Mouse (Mus musculus): ENCODE data around the gene Spo11.
A peak's percentile ranks its signal among the peaks of the same experiment; 100 is the strongest.

Spo11 gene

DNA sequence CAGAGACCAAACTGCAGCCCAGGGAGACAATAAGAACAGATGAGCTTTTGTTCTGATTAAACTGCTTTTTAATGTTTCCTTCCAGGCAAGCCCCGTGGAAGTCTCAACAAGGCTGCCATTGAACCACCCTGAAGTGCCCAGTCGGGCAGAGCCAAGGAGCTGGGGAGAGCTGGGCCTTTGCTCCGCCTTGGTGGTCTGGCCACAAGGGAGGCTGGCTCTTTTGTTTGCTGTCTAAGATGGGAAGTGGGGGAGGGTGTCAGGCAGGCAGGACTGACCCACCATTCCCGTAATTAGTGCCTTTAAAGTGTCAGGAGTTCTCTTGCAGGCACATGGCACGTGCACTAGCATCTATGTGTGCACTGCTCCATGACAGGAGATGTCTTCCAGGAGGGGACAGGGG, 18.9 kb upstream of the Spo11 start:
- no peak for DNase-seq (ENCODE audit: low spot score in 2 of 2)

DNA sequence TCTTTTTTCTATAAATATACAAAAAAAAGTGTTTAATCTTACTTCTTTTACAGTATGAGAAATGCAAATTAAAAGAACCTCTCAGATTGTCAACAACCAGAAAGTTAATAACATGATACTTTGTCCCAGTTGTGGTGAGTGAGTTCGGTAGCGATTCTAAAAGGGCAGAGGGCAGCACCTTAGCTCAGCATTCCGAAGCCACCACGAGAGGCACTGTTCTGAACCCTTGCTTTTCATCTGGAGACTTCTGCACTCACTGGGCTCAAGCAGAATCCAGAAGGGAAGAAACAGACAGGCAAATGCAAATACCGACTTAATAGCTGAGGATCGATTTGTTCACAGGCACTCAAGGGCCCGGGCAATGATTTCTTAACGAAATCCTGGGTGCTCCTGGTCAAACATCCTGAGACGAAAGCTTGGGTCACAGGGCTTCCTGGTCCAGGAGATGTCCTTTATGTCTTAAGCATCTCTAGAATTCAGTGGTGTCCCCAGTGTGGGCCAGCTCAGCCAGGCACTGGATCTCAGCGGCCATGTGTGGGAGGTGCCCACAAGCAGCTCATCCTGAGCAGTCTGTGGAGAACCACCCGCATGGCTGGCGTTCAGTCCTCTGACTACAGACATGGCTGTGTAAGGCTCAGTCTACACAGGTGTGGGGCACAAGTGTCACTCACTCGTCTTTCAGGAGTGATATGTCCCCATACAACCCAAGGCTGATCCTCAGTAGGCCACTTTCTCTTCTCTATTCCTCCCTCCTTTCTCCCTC, 18.3 kb upstream of the Spo11 start:
- DNase-seq (ENCODE audit: low spot score in 2 of 2) = no peak

DNA sequence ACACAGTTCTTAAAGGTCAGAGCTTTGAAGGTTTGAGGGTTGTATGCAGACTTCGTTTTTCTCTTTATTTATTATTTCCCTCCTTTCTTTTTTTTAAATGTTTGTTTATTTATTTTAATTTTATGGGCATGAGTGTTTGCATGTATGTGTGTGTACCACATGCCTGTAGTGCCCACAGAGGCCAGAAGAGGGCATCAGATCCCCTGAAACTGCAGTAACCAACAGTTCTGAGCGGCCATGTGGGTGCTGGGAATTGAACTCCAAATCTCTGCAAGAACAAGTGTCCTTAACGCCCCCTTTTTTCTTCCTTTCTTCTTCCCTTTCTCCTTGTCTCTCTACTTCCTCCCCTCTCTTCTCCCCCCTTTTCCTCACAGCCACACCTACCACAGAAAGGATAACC, 17.1 kb upstream of the Spo11 start:
- no peak for DNase-seq (ENCODE audit: low spot score in 2 of 2)

DNA sequence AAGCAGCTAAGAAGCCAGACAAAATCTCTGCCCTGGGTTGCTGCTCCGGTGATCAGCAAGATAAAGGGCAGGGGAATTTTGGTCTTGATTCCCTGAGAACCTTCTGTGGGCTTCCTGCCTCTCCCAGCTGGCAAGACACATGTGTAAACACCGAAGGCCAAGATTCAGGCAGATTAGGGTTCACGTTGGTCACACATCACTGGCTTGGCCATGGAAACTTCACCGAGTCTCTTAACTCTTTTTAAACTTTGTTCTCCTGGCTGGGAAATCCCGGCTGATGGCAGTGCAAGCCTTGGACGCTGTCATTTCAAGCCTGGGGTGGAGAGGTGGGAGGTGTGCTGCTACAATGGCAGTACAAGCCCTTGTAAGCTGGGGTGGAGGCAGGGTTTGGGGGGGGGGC, 16.3 kb upstream of the Spo11 start:
- no peak for DNase-seq (ENCODE audit: low spot score in 2 of 2)

- no peak for DNase-seq (ENCODE audit: low spot score in 2 of 2)
Observed at GRCm38 (mm10) chr2:172965249-172965648, 12.3 kb upstream of the Spo11 start.

- no peak for DNase-seq (ENCODE audit: low spot score in 2 of 2)
Observed at GRCm38 (mm10) chr2:172966480-172966879, 11.0 kb upstream of the Spo11 start.

- DNase-seq (ENCODE audit: low spot score in 2 of 2) = no peak
Observed at GRCm38 (mm10) chr2:172971865-172972264, 5.6 kb upstream of the Spo11 start.

DNA sequence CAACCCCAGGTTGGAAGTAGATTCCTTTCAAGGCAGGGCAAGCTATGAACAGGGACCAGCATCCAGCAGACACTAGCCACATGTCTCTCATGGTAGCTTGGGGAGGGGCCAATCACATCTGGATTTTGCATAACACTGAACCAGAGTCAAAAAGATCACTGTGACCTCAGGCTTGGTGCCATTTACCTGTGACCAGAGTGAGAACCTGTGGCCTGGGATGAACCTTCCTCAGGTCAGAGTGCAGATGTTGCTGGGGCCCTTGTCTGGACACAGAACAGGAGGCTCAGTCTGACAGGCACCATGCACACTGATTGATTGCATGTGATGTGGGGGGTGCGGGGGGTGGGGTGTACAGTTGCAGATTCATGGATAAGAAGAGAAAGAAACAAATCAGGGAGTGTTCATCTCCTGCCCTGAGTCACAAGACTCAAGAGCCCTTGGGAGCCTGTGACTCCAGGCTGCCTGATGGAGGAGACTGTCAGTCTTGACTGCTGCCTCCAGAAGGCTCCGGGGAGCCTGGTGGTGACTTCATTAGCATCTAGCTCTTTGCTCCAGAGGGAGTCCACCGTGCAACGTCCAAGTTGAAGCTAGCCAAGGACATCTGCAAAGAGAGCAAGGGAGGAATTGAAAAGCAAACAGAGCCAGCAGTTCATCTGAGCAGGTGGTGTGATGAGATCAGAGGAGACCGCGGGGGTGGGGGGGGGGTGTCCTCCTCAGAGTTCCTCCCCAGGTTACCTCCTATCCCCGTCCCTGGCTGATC, 3.5 kb upstream of the Spo11 start:
- DNase-seq (ENCODE audit: low spot score in 2 of 2) = no peak

- no peak for DNase-seq (ENCODE audit: low spot score in 2 of 2)
Observed at GRCm38 (mm10) chr2:172974701-172975100, 2.8 kb upstream of the Spo11 start.

- no peak for DNase-seq (ENCODE audit: low spot score in 2 of 2)
Observed at GRCm38 (mm10) chr2:172975159-172975558, 2.3 kb upstream of the Spo11 start.

GRCm38 (mm10) chr2:172976661-172977238, 750 bp upstream of the Spo11 start:
- no peak for DNase-seq (ENCODE audit: low spot score in 2 of 2)

GRCm38 (mm10) chr2:172978131-172978633, 682 bp downstream of the Spo11 start:
- DNase-seq (ENCODE audit: low spot score in 2 of 2) = no peak

- no peak for DNase-seq (ENCODE audit: low spot score in 2 of 2)
Observed at GRCm38 (mm10) chr2:172979666-172980345, 2.3 kb downstream of the Spo11 start.

DNA sequence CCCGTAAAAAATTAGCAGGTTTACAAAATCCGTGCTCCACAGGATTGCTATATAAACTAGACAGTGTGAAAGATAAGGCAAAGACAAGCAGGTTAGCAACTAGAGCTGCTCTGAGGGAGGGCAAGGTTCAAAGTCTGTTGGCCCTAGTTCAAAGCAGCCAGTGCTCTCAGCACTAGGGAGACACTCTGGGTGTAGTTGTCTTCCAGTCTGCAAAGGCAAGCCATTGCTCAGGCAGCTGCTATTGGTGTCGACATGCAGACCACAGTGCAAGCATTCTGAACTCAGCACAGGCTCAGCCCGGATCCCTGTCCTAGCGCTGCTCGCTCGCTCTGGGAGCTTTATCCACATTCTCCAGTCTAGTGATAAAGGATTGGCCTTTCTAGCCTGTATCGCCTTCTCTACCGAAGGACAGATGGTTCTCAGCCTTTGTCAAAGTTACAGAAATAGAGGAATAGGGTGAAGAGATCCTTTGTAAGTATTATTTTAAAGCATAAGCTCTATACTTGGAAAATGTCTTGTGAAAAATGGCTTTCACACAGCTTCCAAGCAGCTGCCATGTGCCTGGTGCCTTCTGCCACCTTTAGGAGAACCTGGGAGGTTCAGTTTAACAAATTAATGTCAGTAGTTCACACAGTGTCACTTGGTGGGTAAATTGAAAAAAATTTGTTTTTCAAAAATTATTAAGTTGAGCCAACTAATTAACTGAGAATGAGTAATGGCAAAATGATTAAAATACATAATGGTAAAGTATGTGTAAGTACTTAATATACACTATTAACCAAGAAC, 5.5 kb downstream of the Spo11 start:
- no peak for DNase-seq (ENCODE audit: low spot score in 2 of 2)

DNA sequence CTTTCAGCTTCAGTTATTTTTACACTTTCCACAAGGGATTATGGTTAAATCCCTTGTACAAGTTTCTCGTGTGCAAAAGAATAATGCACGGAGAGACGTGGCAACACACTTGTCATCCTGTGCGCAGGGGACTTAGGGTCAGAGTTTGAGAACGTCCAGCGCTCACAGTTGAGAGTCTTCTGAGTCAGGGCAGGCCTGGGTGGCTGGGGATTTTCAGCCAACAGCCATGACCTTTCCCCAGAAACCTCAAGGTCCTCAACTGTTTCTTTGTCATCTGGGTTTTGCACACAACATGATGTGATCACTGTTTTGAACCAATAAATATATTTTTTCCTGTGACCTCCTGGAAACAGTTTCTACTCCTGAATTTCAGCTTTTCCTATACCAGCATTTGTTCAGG, 12.7 kb downstream of the Spo11 start:
- DNase-seq (ENCODE audit: low spot score in 2 of 2) = no peak

DNA sequence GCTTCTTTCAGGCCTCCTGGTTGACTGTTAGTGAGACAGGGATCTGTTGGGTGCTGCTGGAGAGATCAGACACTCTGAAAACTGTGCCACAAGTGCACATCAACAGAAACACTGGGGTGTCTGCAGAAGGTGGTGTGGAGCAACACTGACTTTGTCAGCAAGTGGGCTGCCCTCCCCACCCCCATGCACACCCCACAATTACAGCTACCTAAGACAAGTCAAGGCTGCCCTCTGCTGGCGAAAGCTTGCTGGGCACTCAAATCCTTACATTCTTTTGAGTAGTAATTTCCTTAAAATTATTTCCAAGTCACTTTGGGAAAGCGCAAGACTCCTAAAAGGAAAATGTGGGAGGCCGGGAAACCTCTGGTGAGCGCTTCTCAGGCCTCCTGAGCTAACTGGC, 18.7 kb downstream of the Spo11 start:
- peak; percentile 35 to 64 for DNase-seq (ENCODE audit: low spot score in 2 of 2)

- DNase-seq (ENCODE audit: low spot score in 2 of 2) = no peak
Observed at GRCm38 (mm10) chr2:172997748-172998147, 20.2 kb downstream of the Spo11 start.

- DNase-seq (ENCODE audit: low spot score in 2 of 2) = no peak
Observed at GRCm38 (mm10) chr2:172998478-172998877, 21.0 kb downstream of the Spo11 start.

GRCm38 (mm10) chr2:172999630-173000284, 22.3 kb downstream of the Spo11 start, which contains the start of gene Rae1:
Gene Rae1, plus strand, starts transcription at chr2:173000117.
- peak; percentile 99 for DNase-seq (ENCODE audit: low spot score in 2 of 2)

DNA sequence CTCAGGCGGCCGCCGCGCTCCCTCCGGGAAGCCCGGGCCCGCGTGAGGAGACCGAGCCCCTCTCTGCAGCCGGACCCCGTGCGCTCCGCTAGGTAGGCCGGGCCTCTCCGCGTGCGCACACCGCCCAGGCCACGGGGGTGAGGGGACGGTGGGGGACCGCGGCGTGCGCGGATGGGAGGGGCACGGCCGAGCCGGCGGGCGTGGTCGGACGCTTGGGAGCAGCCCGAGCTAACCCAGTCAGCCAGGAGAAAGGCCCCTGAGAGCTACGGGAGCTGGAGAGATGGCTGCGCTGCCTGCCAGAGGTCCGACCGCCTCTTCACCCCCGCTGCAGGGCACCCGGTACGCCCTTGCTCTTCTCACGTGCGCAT, 22.8 kb downstream of the Spo11 start:
- peak; percentile 53 to 67 for DNase-seq (ENCODE audit: low spot score in 2 of 2)

- DNase-seq (ENCODE audit: low spot score in 2 of 2) = no peak
Observed at GRCm38 (mm10) chr2:173000921-173001320, 23.4 kb downstream of the Spo11 start.

All from spleen, postnatal 14 days (tissue).